Mouse (Mus musculus) CH12F3 (cell line): Measurements from ENCODE around the gene Sumf1.

Experiments used
- in situ Hi-C: fragments of 300-500 bp; cut with MboI; formaldehyde crosslinking; loops from 2 replicates; pipeline ENCODE4 v1.14.3; 2020; ENCODE audit warnings: low sequenced_read_pairs

Gene Sumf1

GRCm38 (mm10) chr6:108152661-108153269 is 32.6 kb downstream of the Sumf1 start:
- in situ Hi-C loops: no loop called here

- in situ Hi-C loops: no loop called here
Measured at GRCm38 (mm10) chr6:108152081-108152480, 33.3 kb downstream of the Sumf1 start.

- in situ Hi-C loops: no loop called here
Measured at GRCm38 (mm10) chr6:108149235-108149634, 36.1 kb downstream of the Sumf1 start.

GRCm38 (mm10) chr6:108148435-108148834 is 36.9 kb downstream of the Sumf1 start:
- in situ Hi-C loops: no loop called here

GRCm38 (mm10) chr6:108146637-108147036 is 38.7 kb downstream of the Sumf1 start:
- in situ Hi-C loops: no loop called here

GRCm38 (mm10) chr6:108145941-108146588 is 39.3 kb downstream of the Sumf1 start:
- in situ Hi-C loops: no loop called here

GRCm38 (mm10) chr6:108145241-108145640 is 40.1 kb downstream of the Sumf1 start:
- in situ Hi-C loops: no loop called here

- in situ Hi-C loops: no loop called here
Measured at GRCm38 (mm10) chr6:108142796-108143195, 42.6 kb downstream of the Sumf1 start.

- in situ Hi-C loops: no loop called here
Measured at GRCm38 (mm10) chr6:108140722-108141490, 44.5 kb downstream of the Sumf1 start.

GRCm38 (mm10) chr6:108137031-108137430 is 48.4 kb downstream of the Sumf1 start:
- in situ Hi-C loops: no loop called here

- in situ Hi-C loops: no loop called here
Measured at GRCm38 (mm10) chr6:108136286-108136685, 49.1 kb downstream of the Sumf1 start.

GRCm38 (mm10) chr6:108132268-108132935 is 53.0 kb downstream of the Sumf1 start:
- in situ Hi-C loops: no loop called here

GRCm38 (mm10) chr6:108130718-108131117 is 54.7 kb downstream of the Sumf1 start:
- in situ Hi-C loops: no loop called here

GRCm38 (mm10) chr6:108126631-108127030 is 58.8 kb downstream of the Sumf1 start:
- in situ Hi-C loops: no loop called here

GRCm38 (mm10) chr6:108125474-108125873 is 59.9 kb downstream of the Sumf1 start:
- in situ Hi-C loops: no loop called here

- in situ Hi-C loops: loop anchor here (25.0 kb wide), 1 partner anchor 619 kb away; no protein-coding TSS in a partner anchor
Measured at GRCm38 (mm10) chr6:108117881-108118280, 67.5 kb downstream of the Sumf1 start.

- in situ Hi-C loops: loop anchor here (25.0 kb wide), 1 partner anchor 622 kb away; no protein-coding TSS in a partner anchor
Measured at GRCm38 (mm10) chr6:108114971-108115370, 70.4 kb downstream of the Sumf1 start.

GRCm38 (mm10) chr6:108111693-108112092 is 73.7 kb downstream of the Sumf1 start:
- in situ Hi-C loops: loop anchor here (25.0 kb wide), 1 partner anchor 626 kb away; no protein-coding TSS in a partner anchor

- in situ Hi-C loops: loop anchor here (25.0 kb wide), 1 partner anchor 627 kb away; no protein-coding TSS in a partner anchor
Measured at GRCm38 (mm10) chr6:108110336-108110735, 75.0 kb downstream of the Sumf1 start.

GRCm38 (mm10) chr6:108107376-108107775 is 78.0 kb downstream of the Sumf1 start:
- in situ Hi-C loops: loop anchor here (25.0 kb wide), 1 partner anchor 630 kb away; no protein-coding TSS in a partner anchor
